Mouse (Mus musculus): ENCODE measurements around the gene Adcy1.

Adcy1 gene

DNA sequence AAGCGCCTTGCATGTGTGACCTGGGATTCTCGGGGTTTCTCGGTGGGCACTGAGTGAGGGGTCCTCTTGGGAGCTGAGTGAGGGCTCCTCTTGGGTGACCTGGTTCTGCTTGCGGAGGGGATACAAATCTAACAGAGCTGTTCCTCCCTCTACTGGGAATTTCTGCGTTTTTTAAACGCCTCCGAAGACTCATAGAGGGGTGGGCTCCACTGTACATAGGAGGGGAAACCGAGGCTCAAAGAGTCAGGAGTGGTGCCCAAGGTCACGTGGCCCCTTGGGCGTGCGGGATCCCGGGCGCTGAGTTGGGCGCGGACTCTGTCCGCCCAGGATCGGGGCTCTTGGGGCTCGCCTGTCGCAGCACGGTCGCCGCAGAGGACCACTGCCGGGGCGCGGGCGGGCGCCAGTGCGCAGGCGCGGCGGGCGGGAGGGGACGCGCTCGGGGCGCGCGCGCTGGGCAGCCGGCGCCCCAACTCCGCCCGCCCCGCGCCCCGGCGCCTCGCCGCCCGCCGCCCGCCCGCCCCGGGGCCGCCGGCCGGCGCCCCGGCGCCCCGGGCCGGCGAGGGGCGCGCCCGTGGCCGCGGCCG, at the start of gene Adcy1:
TSS of gene Adcy1 (plus strand) at position 489 of the 584 bp plus-strand sequence.
- H3K4me3 ChIP-seq (replicated peaks; ENCODE audit: low read length), result peak within 1 kb of the TSS; percentile 82
- peaks cover 90% of the 10 kb centered on the region for H3K27me3 ChIP-seq (ENCODE audit: insufficient read depth, low read length)
- H3K4me1 ChIP-seq (replicated peaks; ENCODE audit: low read depth, low read length), result peaks cover 51% of the 10 kb centered on the region
- no peaks in the 10 kb centered on the region for H3K36me3 ChIP-seq (ENCODE audit: insufficient read depth, low read length)
- no peaks in the 10 kb centered on the region for H3K9me3 ChIP-seq (ENCODE audit: low read length)
- TF ChIP-seq CTCF (conservative IDR thresholded peaks at IDR 0.05; ENCODE audit: low read length) (no peak), POU5F1 (IDR thresholded peaks at IDR 0.05; ENCODE audit: borderline replicate concordance, low read length) (no peak), NANOG (IDR thresholded peaks at IDR 0.05; ENCODE audit: borderline replicate concordance, low read length) (no peak)

DNA sequence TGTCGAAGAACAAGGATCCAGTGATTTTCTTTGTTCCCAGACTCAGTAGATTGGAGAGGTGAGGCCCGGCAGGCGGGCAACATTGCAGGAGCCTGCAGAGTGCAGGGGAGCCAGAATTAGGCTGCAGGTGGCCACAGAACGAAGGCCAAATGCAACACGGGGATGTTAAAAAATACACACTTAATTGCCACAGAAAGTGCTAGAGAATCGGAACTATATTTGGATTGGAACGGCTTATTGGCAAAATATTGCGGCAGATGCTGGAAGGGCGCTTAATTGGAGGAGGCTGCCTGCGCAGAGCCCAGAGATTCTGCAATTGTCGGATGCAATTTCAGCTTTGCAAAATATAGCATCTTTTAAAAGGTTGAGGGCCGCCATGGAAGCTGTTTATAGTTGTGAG, 46.4 kb upstream of the Adcy1 start:
- Histone ChIP-seq H3K27me3 (ENCODE audit: insufficient read depth, low read length) (no peaks in the 10 kb centered on the region), H3K9me3 (ENCODE audit: low read length) (no peaks in the 10 kb centered on the region), H3K4me1 (replicated peaks; ENCODE audit: low read depth, low read length) (no peaks in the 10 kb centered on the region), H3K4me3 (replicated peaks; ENCODE audit: low read length) (no peak overlapping the region), H3K36me3 (ENCODE audit: insufficient read depth, low read length) (no peaks in the 10 kb centered on the region)
- TF ChIP-seq CTCF (conservative IDR thresholded peaks at IDR 0.05; ENCODE audit: low read length) (no peak), NANOG (IDR thresholded peaks at IDR 0.05; ENCODE audit: borderline replicate concordance, low read length) (no peak), POU5F1 (IDR thresholded peaks at IDR 0.05; ENCODE audit: borderline replicate concordance, low read length) (no peak)

DNA sequence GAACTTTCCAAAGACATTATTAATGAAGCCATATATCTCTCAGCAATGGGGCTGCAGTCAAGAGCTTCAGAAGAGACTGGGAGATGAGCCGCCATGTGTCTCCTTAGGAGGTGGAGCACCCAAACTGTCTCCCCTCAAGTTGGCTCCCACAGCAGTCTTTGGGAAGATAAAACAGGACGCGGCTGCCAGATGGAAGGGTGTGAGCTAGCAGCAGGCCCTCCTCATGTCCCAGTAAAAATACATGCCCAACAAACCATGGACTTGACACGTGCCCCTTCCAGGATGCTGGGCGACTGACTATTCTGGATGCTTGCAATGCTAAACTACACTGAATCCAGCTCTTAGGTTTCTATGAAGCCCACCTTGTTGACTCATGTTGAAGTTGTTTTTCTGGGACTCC, 45.2 kb upstream of the Adcy1 start:
- Histone ChIP-seq H3K4me3 (replicated peaks; ENCODE audit: low read length) (no peak overlapping the region), H3K9me3 (ENCODE audit: low read length) (no peaks in the 10 kb centered on the region), H3K4me1 (replicated peaks; ENCODE audit: low read depth, low read length) (no peaks in the 10 kb centered on the region), H3K27me3 (ENCODE audit: insufficient read depth, low read length) (no peaks in the 10 kb centered on the region), H3K36me3 (ENCODE audit: insufficient read depth, low read length) (no peaks in the 10 kb centered on the region)
- TF ChIP-seq NANOG (IDR thresholded peaks at IDR 0.05; ENCODE audit: borderline replicate concordance, low read length) (no peak), CTCF (conservative IDR thresholded peaks at IDR 0.05; ENCODE audit: low read length) (no peak), POU5F1 (IDR thresholded peaks at IDR 0.05; ENCODE audit: borderline replicate concordance, low read length) (no peak)

DNA sequence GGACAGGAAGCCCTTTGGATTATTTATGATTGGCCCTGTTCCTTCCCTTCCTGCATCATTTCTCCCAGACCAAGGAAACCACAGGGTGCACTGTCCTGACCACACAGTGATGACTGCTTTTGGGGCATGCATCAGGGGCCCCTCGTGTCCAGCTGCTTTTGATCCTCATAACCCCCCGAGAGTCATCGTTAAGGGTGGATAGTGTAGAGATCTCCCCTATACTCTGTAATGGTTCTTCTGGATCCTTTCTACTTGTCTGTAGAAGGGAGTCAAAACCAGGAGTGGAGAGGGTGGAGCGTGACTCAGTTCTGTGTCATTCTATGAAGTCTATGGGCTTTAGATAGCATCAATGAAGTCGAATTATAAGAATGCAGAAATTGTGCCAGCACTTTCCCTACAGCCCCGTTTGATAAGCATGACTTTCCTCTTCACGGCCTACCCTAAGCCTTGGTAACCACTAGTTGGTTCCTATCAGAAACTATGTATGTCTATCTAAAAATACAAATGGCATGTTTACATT, 44.2 kb upstream of the Adcy1 start:
- Histone ChIP-seq H3K36me3 (ENCODE audit: insufficient read depth, low read length) (no peaks in the 10 kb centered on the region), H3K4me3 (replicated peaks; ENCODE audit: low read length) (no peak overlapping the region), H3K9me3 (ENCODE audit: low read length) (no peaks in the 10 kb centered on the region), H3K27me3 (ENCODE audit: insufficient read depth, low read length) (no peaks in the 10 kb centered on the region), H3K4me1 (replicated peaks; ENCODE audit: low read depth, low read length) (no peaks in the 10 kb centered on the region)
- TF ChIP-seq POU5F1 (IDR thresholded peaks at IDR 0.05; ENCODE audit: borderline replicate concordance, low read length) (no peak), NANOG (IDR thresholded peaks at IDR 0.05; ENCODE audit: borderline replicate concordance, low read length) (no peak), CTCF (conservative IDR thresholded peaks at IDR 0.05; ENCODE audit: low read length) (no peak)

DNA sequence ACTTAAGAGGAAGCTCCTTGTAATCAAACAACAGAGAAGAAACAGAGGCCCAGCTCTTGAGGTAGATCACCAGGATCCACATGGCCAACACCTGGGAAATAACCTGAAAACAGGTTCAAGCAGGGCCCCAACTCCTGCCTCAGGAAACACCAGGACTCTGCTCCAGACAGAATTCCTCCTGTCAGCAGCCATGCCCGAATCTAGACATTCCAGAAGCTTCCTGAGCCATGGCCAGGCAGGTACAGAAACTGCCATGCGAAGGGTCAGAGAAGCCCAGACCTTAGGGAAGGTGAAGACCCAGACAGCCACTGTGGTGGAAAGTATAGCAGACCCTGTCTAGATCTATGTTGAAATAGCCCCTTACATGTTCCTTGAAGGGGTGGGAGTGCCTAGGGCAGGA, 30.2 kb upstream of the Adcy1 start:
- H3K36me3 ChIP-seq (ENCODE audit: insufficient read depth, low read length), result no peaks in the 10 kb centered on the region
- H3K4me3 ChIP-seq (replicated peaks; ENCODE audit: low read length), result no peak overlapping the region
- no peaks in the 10 kb centered on the region for H3K4me1 ChIP-seq (replicated peaks; ENCODE audit: low read depth, low read length)
- TF ChIP-seq CTCF (conservative IDR thresholded peaks at IDR 0.05; ENCODE audit: low read length) (no peak), NANOG (IDR thresholded peaks at IDR 0.05; ENCODE audit: borderline replicate concordance, low read length) (no peak), POU5F1 (IDR thresholded peaks at IDR 0.05; ENCODE audit: borderline replicate concordance, low read length) (no peak)
- no peaks in the 10 kb centered on the region for H3K27me3 ChIP-seq (ENCODE audit: insufficient read depth, low read length)
- H3K9me3 ChIP-seq (ENCODE audit: low read length), result peaks cover 13% of the 10 kb centered on the region

DNA sequence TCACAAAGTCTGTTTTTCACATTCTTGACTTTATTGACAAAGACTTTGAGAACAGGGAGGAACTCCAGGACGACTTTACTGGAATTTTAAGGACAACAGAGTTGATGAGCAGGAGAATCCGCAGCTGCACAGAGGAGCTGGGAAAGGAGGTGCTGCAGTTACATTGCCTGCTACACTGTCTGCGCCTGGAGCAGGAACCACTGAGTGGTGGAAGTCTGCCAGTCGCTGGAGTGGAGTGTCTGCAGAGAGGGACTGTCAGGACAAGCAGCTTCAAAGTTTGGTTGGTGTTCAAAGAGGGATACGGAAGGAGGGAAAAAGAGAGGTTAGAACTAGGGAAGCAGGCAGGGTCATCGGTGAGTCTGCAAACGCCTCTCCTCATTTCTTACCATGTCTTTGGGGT, 23.6 kb upstream of the Adcy1 start:
- no peaks in the 10 kb centered on the region for H3K4me1 ChIP-seq (replicated peaks; ENCODE audit: low read depth, low read length)
- no peaks in the 10 kb centered on the region; the same call in 1 of the 2 replicates for H3K27me3 ChIP-seq (ENCODE audit: insufficient read depth, low read length)
- H3K36me3 ChIP-seq (ENCODE audit: insufficient read depth, low read length), result no peaks in the 10 kb centered on the region
- no peak overlapping the region for H3K4me3 ChIP-seq (replicated peaks; ENCODE audit: low read length)
- H3K9me3 ChIP-seq (ENCODE audit: low read length), result peaks cover 5% of the 10 kb centered on the region
- no peak for TF ChIP-seq POU5F1 (IDR thresholded peaks at IDR 0.05; ENCODE audit: borderline replicate concordance, low read length)
- TF ChIP-seq NANOG (IDR thresholded peaks at IDR 0.05; ENCODE audit: borderline replicate concordance, low read length), result no peak
- TF ChIP-seq CTCF (conservative IDR thresholded peaks at IDR 0.05; ENCODE audit: low read length), result no peak

DNA sequence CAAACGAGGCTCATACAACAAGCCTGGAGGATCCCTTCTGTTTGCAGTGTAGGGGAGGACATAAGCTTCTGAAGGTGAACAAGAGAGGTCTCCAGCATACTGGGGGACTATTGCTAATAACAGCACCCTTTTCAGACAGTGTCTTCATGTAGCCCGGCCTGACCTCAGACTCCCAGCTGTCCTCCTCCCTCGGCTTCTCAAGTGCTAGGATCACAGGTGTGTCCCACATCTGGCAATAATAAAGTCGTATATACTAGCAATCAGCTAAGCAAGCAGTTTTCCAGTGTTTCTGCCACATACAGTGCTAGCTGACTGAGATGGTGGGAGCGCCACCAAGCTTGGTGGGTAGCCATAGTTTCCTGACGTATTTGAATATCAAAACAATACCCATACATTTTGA, 22.5 kb upstream of the Adcy1 start:
- H3K36me3 ChIP-seq (ENCODE audit: insufficient read depth, low read length), result no peaks in the 10 kb centered on the region

DNA sequence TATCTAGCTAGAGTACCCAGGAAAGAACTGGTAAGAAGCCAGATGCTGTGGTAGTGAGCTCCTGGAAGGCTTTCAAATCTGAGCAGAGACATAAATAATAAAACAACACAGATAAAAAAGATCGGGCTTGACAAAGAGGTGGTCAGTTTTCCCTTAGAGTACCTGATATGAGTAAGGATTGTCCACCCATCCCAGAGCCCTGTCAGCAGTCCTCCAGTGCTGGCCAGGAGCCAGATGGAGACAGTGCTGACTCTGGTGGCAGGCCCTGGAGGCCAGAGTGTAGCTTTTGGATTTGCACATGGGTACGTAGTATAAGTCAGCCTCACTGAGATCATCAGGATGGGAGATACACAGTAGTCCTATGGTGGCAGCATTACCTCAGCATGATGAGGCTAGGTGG, 16.1 kb upstream of the Adcy1 start:
- TF ChIP-seq NANOG (IDR thresholded peaks at IDR 0.05; ENCODE audit: borderline replicate concordance, low read length), result no peak
- TF ChIP-seq POU5F1 (IDR thresholded peaks at IDR 0.05; ENCODE audit: borderline replicate concordance, low read length), result no peak
- TF ChIP-seq CTCF (conservative IDR thresholded peaks at IDR 0.05; ENCODE audit: low read length), result no peak
- peaks cover 4% of the 10 kb centered on the region; the same call in 1 of the 2 replicates for H3K9me3 ChIP-seq (ENCODE audit: low read length)
- H3K27me3 ChIP-seq (ENCODE audit: insufficient read depth, low read length), result no peaks in the 10 kb centered on the region; the same call in 1 of the 2 replicates
- H3K4me1 ChIP-seq (replicated peaks; ENCODE audit: low read depth, low read length), result no peaks in the 10 kb centered on the region
- H3K36me3 ChIP-seq (ENCODE audit: insufficient read depth, low read length), result no peaks in the 10 kb centered on the region
- no peak overlapping the region for H3K4me3 ChIP-seq (replicated peaks; ENCODE audit: low read length)

More for the DNA sequence above, 22.5 kb upstream of the Adcy1 start:
- TF ChIP-seq NANOG (IDR thresholded peaks at IDR 0.05; ENCODE audit: borderline replicate concordance, low read length) (no peak), CTCF (conservative IDR thresholded peaks at IDR 0.05; ENCODE audit: low read length) (no peak), POU5F1 (IDR thresholded peaks at IDR 0.05; ENCODE audit: borderline replicate concordance, low read length) (no peak)
- H3K4me1 ChIP-seq (replicated peaks; ENCODE audit: low read depth, low read length), result no peaks in the 10 kb centered on the region
- H3K27me3 ChIP-seq (ENCODE audit: insufficient read depth, low read length), result no peaks in the 10 kb centered on the region; the same call in 1 of the 2 replicates
- H3K9me3 ChIP-seq (ENCODE audit: low read length), result peaks cover 4% of the 10 kb centered on the region; the same call in 1 of the 2 replicates
- no peak overlapping the region for H3K4me3 ChIP-seq (replicated peaks; ENCODE audit: low read length)

All from E14TG2a.4 (cell line).